Mouse (Mus musculus): ENCODE results near the gene Prrc2a. TPM values are rescaled to one million over a fixed set of nuclear protein-coding genes. Genes with fewer than 3 reads are reported as not detected.

Gene Prrc2a
- total and polyA plus RNA-seq, 3 experiments = 71.0 to 663 (median 87.6) TPM

GRCm38 (mm10) chr17:35178528-35178927, 13.8 kb upstream of the Prrc2a start:
- DNase-seq (ENCODE audit: low read depth, low spot score) = peak; percentile 82
- TF ChIP-seq POLR2A (IDR thresholded peaks at IDR 0.05; ENCODE audit: control insufficient read depth in 1 of 2, insufficient read depth in 1 of 2, low read depth in 1 of 2, low read length in 2 of 2, poor library complexity in 1 of 2) (no peak), MAX (IDR thresholded peaks at IDR 0.05; ENCODE audit: low read length) (no peak), ZC3H11A (IDR thresholded peaks at IDR 0.05; ENCODE audit: low read depth, low read length) (peak; percentile 96), CTCF (IDR thresholded peaks at IDR 0.05 in 2 of 3, conservative IDR thresholded peaks at IDR 0.05 in 1 of 3; ENCODE audit: control insufficient read depth in 1 of 3, insufficient read depth in 1 of 3, low read depth in 2 of 3, low read length in 3 of 3, poor library complexity in 1 of 3, severe bottlenecking in 1 of 3) (peak; percentile 91 to 98 (median 97)), ZKSCAN1 (IDR thresholded peaks at IDR 0.05; ENCODE audit: low read depth, low read length) (no peak), E2F4 (IDR thresholded peaks at IDR 0.05; ENCODE audit: borderline replicate concordance, low read depth, low read length) (no peak), NELFE (IDR thresholded peaks at IDR 0.05; ENCODE audit: low read depth, low read length) (no peak), RAD21 (IDR thresholded peaks at IDR 0.05; ENCODE audit: low read depth, low read length) (peak; percentile 98), ZMIZ1 (IDR thresholded peaks at IDR 0.05; ENCODE audit: low read depth, low read length) (no peak), CHD1 (IDR thresholded peaks at IDR 0.05; ENCODE audit: low read depth, low read length) (no peak), USF2 (IDR thresholded peaks at IDR 0.05; ENCODE audit: borderline replicate concordance in 1 of 2, insufficient read depth in 1 of 2, low read depth in 1 of 2, low read length in 2 of 2) (no peak), SMC3 (IDR thresholded peaks at IDR 0.05; ENCODE audit: low read depth, low read length) (peak; percentile 98), KAT2A (conservative IDR thresholded peaks at IDR 0.05; ENCODE audit: low read depth, low read length) (no peak), UBTF (IDR thresholded peaks at IDR 0.05; ENCODE audit: borderline replicate concordance, insufficient read depth, low read depth, low read length) (no peak), SIN3A (IDR thresholded peaks at IDR 0.05; ENCODE audit: low read length) (peak; percentile 53), TBP (IDR thresholded peaks at IDR 0.05; ENCODE audit: low read depth, low read length) (no peak), TCF12 (IDR thresholded peaks at IDR 0.05; ENCODE audit: low read depth, low read length) (no peak)

DNA sequence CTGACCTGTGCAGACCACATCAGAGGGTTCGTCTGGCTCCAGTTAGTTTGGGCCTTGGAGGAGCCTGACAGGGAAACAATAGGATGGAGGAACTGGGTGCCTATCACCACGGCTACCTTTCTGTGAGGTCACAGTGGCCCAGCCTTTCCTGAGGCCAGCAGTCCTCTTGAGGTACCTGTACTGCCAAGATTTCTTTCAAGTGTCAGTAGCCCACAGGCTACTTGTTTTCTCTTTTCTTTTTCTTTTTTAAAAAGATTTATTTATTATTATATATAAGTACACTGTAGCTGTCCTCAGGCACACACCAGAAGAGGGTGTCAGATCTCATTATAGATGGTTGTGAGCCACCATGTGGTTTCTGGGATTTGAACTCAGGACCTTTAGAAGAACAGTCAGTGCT, 11.3 kb upstream of the Prrc2a start, which contains the start of gene Aif1:
Gene Aif1, minus strand, starts transcription at position 101 of the 400 bp plus-strand sequence.
- no peak within 1 kb of the TSS for H3K4me3 ChIP-seq (ENCODE audit: control insufficient read depth in 1 of 2, insufficient read depth in 1 of 2, low read depth in 2 of 2, low read length in 2 of 2)
- H3K79me2 ChIP-seq (ENCODE audit: control insufficient read depth, insufficient read depth, low read length, poor library complexity) = no peaks in the 10 kb centered on the region
- DNase-seq (ENCODE audit: low read depth, low spot score) = no peak
- H3K9ac ChIP-seq (ENCODE audit: control insufficient read depth, low read depth, low read length, poor library complexity, severe bottlenecking) = no peak within 1 kb of the TSS
- peak within 1 kb of the TSS; percentile 39 for H3K27ac ChIP-seq (ENCODE audit: control insufficient read depth, low read depth, low read length)
- peaks cover 12 to 22% of the 10 kb centered on the region in 2 experiments for H3K4me1 ChIP-seq (ENCODE audit: control insufficient read depth in 1 of 2, insufficient read depth in 2 of 2, low read length in 2 of 2)
- TF ChIP-seq ZKSCAN1 (IDR thresholded peaks at IDR 0.05; ENCODE audit: low read depth, low read length) (no peak), MYB (IDR thresholded peaks at IDR 0.05; ENCODE audit: low read depth, low read length) (no peak), EP300 (IDR thresholded peaks at IDR 0.05; ENCODE audit: low read depth in 1 of 2, low read length in 2 of 2) (no peak), HCFC1 (IDR thresholded peaks at IDR 0.05; ENCODE audit: low read depth, low read length) (no peak), MAX (IDR thresholded peaks at IDR 0.05; ENCODE audit: low read length) (no peak), POLR2AphosphoS5 (IDR thresholded peaks at IDR 0.05; ENCODE audit: borderline replicate concordance, low read depth, low read length) (no peak), NELFE (IDR thresholded peaks at IDR 0.05; ENCODE audit: low read depth, low read length) (no peak), POLR2A (IDR thresholded peaks at IDR 0.05; ENCODE audit: control insufficient read depth in 1 of 2, insufficient read depth in 1 of 2, low read depth in 1 of 2, low read length in 2 of 2, poor library complexity in 1 of 2) (no peak), BHLHE40 (IDR thresholded peaks at IDR 0.05; ENCODE audit: borderline replicate concordance, low read depth, low read length) (no peak), UBTF (IDR thresholded peaks at IDR 0.05; ENCODE audit: borderline replicate concordance, insufficient read depth, low read depth, low read length) (no peak), TCF12 (IDR thresholded peaks at IDR 0.05; ENCODE audit: low read depth, low read length) (no peak)
- H3K36me3 ChIP-seq (ENCODE audit: control insufficient read depth in 1 of 2, insufficient read depth in 2 of 2, low read length in 2 of 2) = peaks cover 0 to 15% of the 10 kb centered on the region in 2 experiments; a peak in 2 of 4 replicates
- H3K9me3 ChIP-seq (replicated peaks; ENCODE audit: insufficient read depth, low read length) = no peaks in the 10 kb centered on the region
- no peaks in the 10 kb centered on the region for H3K27me3 ChIP-seq (ENCODE audit: control insufficient read depth in 1 of 2, insufficient read depth in 2 of 2, low read length in 2 of 2)

More at GRCm38 (mm10) chr17:35178528-35178927, 13.8 kb upstream of the Prrc2a start:
- no peak overlapping the region for H3K9ac ChIP-seq (ENCODE audit: control insufficient read depth, low read depth, low read length, poor library complexity, severe bottlenecking)
- no peaks in the 10 kb centered on the region for H3K79me2 ChIP-seq (ENCODE audit: control insufficient read depth, insufficient read depth, low read length, poor library complexity)
- H3K4me1 ChIP-seq (ENCODE audit: control insufficient read depth in 1 of 2, insufficient read depth in 2 of 2, low read length in 2 of 2) = peaks cover 7 to 9% of the 10 kb centered on the region in 2 experiments
- H3K4me3 ChIP-seq (ENCODE audit: control insufficient read depth in 1 of 2, insufficient read depth in 1 of 2, low read depth in 2 of 2, low read length in 2 of 2) = no peak overlapping the region
- no peak overlapping the region for H3K27ac ChIP-seq (ENCODE audit: control insufficient read depth, low read depth, low read length)
- no peaks in the 10 kb centered on the region for H3K9me3 ChIP-seq (replicated peaks; ENCODE audit: insufficient read depth, low read length)
- H3K27me3 ChIP-seq (ENCODE audit: control insufficient read depth in 1 of 2, insufficient read depth in 2 of 2, low read length in 2 of 2) = no peaks in the 10 kb centered on the region
- H3K36me3 ChIP-seq (ENCODE audit: control insufficient read depth in 1 of 2, insufficient read depth in 2 of 2, low read length in 2 of 2) = peaks cover 0 to 12% of the 10 kb centered on the region in 2 experiments; a peak in 2 of 4 replicates
